Mouse (Mus musculus) CH12.LX (cell line): Measurements from ENCODE around the gene Slc9a3r1. TPM values are rescaled to one million over a fixed set of nuclear protein-coding genes. Genes with fewer than 3 reads are reported as not detected.

ENCODE experiments used
- DNase-seq: peaks from one replicate; pipeline ENCODE4 v3.0.0-alpha.2; 2013; ENCODE audit errors: extremely low read depth
- H3K27ac ChIP-seq: 2 replicates; pipeline ENCODE4 v1.5.1; 2012; ENCODE audit warnings: low read depth, mild to moderate bottlenecking, control low read depth, moderate library complexity; ENCODE audit not compliant: insufficient read depth
- H3K27me3 ChIP-seq: replicated peaks from 2 replicates; pipeline ENCODE3; 2012; ENCODE audit warnings: inconsistent platforms
- H3K36me3 ChIP-seq, 2 experiments: replicated peaks in 1 of 2; 2 replicates each; pipeline versions ENCODE3 to v1.6.1; 2012; ENCODE audit warnings: inconsistent platforms in 1 of 2, low read length in 1 of 2, mild to moderate bottlenecking in 1 of 2, mixed read lengths in 1 of 2, moderate library complexity in 1 of 2; ENCODE audit not compliant: control insufficient read depth in 1 of 2, insufficient read depth in 1 of 2
- H3K4me1 ChIP-seq, 2 experiments: 2 replicates each; pipeline ENCODE4 v1.6.1; 2012; ENCODE audit warnings: inconsistent platforms in 1 of 2, moderate library complexity in 1 of 2; ENCODE audit not compliant: insufficient read depth in 2 of 2, control insufficient read depth in 1 of 2
- H3K4me2 ChIP-seq: 2 replicates; pipeline ENCODE4 v1.6.1; 2012; ENCODE audit warnings: low read depth, mild to moderate bottlenecking, control low read depth; ENCODE audit not compliant: poor library complexity, insufficient read depth, severe bottlenecking
- H3K4me3 ChIP-seq, 3 experiments: fragments of 150-350 bp in 1 of 3; sonication (generic) in 1 of 3; replicated peaks in 1 of 3; 2 replicates each; pipeline versions ENCODE3 to v1.5.1; 2011 to 2012; ENCODE audit warnings: low read depth in 2 of 3, low read length in 2 of 3, mild to moderate bottlenecking in 2 of 3, moderate library complexity in 2 of 3, control low read depth in 1 of 3, improper control_type of control experiment in 1 of 3, inconsistent platforms in 1 of 3, mixed read lengths in 1 of 3; ENCODE audit not compliant: poor library complexity in 1 of 3
- H3K79me2 ChIP-seq: replicated peaks from 2 replicates; pipeline ENCODE4 v1.6.1; 2012; ENCODE audit warnings: mild to moderate bottlenecking, moderate library complexity; ENCODE audit not compliant: control insufficient read depth, poor library complexity, insufficient read depth, severe bottlenecking; ENCODE audit errors: extremely low read depth
- H3K9ac ChIP-seq: 2 replicates; pipeline ENCODE4 v1.6.1; 2012; ENCODE audit warnings: low read depth, mild to moderate bottlenecking, control low read depth, moderate library complexity; ENCODE audit not compliant: insufficient read depth
- H3K9me3 ChIP-seq: replicated peaks from 2 replicates; pipeline ENCODE3; 2012; ENCODE audit warnings: low read length, inconsistent platforms, mixed read lengths
- CHD2 ChIP-seq: IDR thresholded peaks from 2 replicates; pipeline ENCODE4 v1.6.1; 2011; ENCODE audit warnings: low read length, improper control_type of control experiment
- E2F4 ChIP-seq: IDR thresholded peaks from 2 replicates; pipeline ENCODE4 v1.6.1; 2011; ENCODE audit warnings: low read depth, low read length, improper control_type of control experiment; ENCODE audit not compliant: insufficient replicate concordance
- EP300 ChIP-seq: IDR thresholded peaks from 2 replicates; pipeline ENCODE4 v1.6.1; 2011; ENCODE audit warnings: low read length, improper control_type of control experiment
- ETS1 ChIP-seq: conservative IDR thresholded peaks from 2 replicates; pipeline ENCODE4 v1.6.1; 2012; ENCODE audit warnings: low read depth, mild to moderate bottlenecking, inconsistent platforms, low read length, improper control_type of control experiment, moderate library complexity
- GABPA ChIP-seq: IDR thresholded peaks from 2 replicates; pipeline ENCODE4 v1.6.1; 2012; ENCODE audit warnings: low read depth, low read length, improper control_type of control experiment, inconsistent platforms; ENCODE audit not compliant: insufficient replicate concordance
- JUN ChIP-seq: IDR thresholded peaks from 2 replicates; pipeline ENCODE4 v1.6.1; 2011; ENCODE audit warnings: low read depth, mild to moderate bottlenecking, low read length, improper control_type of control experiment, moderate library complexity; ENCODE audit not compliant: insufficient read depth
- JUND ChIP-seq: conservative IDR thresholded peaks from 2 replicates; pipeline ENCODE4 v1.6.1; 2011; ENCODE audit warnings: low read depth, low read length, improper control_type of control experiment
- MAX ChIP-seq: IDR thresholded peaks from 2 replicates; pipeline ENCODE4 v1.6.1; 2011; ENCODE audit warnings: low read length, improper control_type of control experiment
- MAZ ChIP-seq: IDR thresholded peaks from 2 replicates; pipeline ENCODE4 v1.6.1; 2012; ENCODE audit warnings: low read depth, mild to moderate bottlenecking, inconsistent platforms, low read length, improper control_type of control experiment, moderate library complexity
- NRF1 ChIP-seq: IDR thresholded peaks from 2 replicates; pipeline ENCODE4 v1.6.1; 2014; ENCODE audit warnings: low read depth, mild to moderate bottlenecking, inconsistent platforms, low read length, improper control_type of control experiment, moderate library complexity
- RAD21 ChIP-seq: IDR thresholded peaks from 2 replicates; pipeline ENCODE4 v1.6.1; 2011; ENCODE audit warnings: low read depth, mild to moderate bottlenecking, low read length, improper control_type of control experiment, moderate library complexity
- UBTF ChIP-seq: IDR thresholded peaks from 2 replicates; pipeline ENCODE4 v1.6.1; 2012; ENCODE audit warnings: low read depth, mild to moderate bottlenecking, inconsistent platforms, low read length, improper control_type of control experiment, moderate library complexity
- USF2 ChIP-seq: conservative IDR thresholded peaks from 2 replicates; pipeline ENCODE4 v1.6.1; 2011; ENCODE audit warnings: low read depth, low read length, improper control_type of control experiment
- dilution Hi-C: fragments of 300-500 bp; cut with MboI; formaldehyde crosslinking; loops from 2 replicates; pipeline ENCODE4 v1.14.3; 2020; ENCODE audit warnings: low sequenced_read_pairs; ENCODE audit not compliant: extremely low pct_unique_long_range_greater_than_20kb, extremely low pct_ligation_motif_present
- in situ Hi-C: fragments of 300-500 bp; cut with MboI; formaldehyde crosslinking; loops from 3 replicates; pipeline ENCODE4 v1.14.3; 2019; ENCODE audit warnings: low sequenced_read_pairs, low pct_ligation_motif_present, low pct_unique_long_range_greater_than_20kb, mixed read lengths
- polyA plus RNA-seq: library from polyadenylated mRNA; unstranded; fragments of >175 nt; gene quantifications from 2 replicates; pipeline ENCODE4 v1.2.1, GENCODE M21; 2012; ENCODE audit warnings: low read depth; ENCODE audit not compliant: insufficient read length
- total RNA-seq, 2 experiments: library from RNA; depleted of rRNA; stranded (reverse); fragments of 300-350 nt in 1 of 2; fragments of >200 nt in 1 of 2; gene quantifications; 2 replicates each; pipeline ENCODE4 v1.2.3; 2012 to 2014

The Slc9a3r1 gene
- total and polyA plus RNA-seq, 3 experiments: 51.9 to 69.0 (median 63.7) TPM

DNA sequence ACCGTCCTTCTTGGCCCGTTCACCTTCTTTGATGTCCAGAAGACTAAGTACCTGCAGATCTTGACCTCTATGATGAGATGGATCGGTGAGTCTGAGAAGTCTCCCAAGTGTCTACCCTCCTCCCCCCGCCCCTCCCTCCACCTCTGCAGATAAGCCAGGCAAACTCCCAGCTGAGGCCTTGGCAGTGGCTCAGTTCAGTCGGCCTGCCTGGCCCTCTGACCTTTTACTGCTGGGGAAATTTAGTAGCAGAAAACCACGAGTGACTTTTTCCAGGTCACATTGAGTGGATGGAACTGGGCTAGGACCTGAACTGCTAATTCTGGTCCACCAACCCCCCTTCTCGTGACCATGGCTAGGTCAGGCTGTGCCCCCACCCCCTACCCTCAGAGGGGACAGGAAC, 65.3 kb downstream of the Slc9a3r1 start:
- Histone ChIP-seq H3K79me2 (no peaks in the 10 kb centered on the region), H3K4me3 (no peak overlapping the region), H3K27me3 (no peaks in the 10 kb centered on the region), H3K9ac (no peak overlapping the region), H3K9me3 (no peaks in the 10 kb centered on the region), H3K4me2 (no peak overlapping the region), H3K36me3 (peaks cover 4 to 39% of the 10 kb centered on the region in 2 experiments), H3K4me1 (peaks cover 32 to 90% of the 10 kb centered on the region in 2 experiments), H3K27ac (no peak overlapping the region)
- DNase-seq: no peak
- TF ChIP-seq MAZ (no peak), JUND (no peak), UBTF (no peak), JUN (no peak), GABPA (no peak), USF2 (no peak), E2F4 (no peak), CHD2 (no peak)
- in situ Hi-C loops (no loop called here), dilution Hi-C loops (no loop called here)

DNA sequence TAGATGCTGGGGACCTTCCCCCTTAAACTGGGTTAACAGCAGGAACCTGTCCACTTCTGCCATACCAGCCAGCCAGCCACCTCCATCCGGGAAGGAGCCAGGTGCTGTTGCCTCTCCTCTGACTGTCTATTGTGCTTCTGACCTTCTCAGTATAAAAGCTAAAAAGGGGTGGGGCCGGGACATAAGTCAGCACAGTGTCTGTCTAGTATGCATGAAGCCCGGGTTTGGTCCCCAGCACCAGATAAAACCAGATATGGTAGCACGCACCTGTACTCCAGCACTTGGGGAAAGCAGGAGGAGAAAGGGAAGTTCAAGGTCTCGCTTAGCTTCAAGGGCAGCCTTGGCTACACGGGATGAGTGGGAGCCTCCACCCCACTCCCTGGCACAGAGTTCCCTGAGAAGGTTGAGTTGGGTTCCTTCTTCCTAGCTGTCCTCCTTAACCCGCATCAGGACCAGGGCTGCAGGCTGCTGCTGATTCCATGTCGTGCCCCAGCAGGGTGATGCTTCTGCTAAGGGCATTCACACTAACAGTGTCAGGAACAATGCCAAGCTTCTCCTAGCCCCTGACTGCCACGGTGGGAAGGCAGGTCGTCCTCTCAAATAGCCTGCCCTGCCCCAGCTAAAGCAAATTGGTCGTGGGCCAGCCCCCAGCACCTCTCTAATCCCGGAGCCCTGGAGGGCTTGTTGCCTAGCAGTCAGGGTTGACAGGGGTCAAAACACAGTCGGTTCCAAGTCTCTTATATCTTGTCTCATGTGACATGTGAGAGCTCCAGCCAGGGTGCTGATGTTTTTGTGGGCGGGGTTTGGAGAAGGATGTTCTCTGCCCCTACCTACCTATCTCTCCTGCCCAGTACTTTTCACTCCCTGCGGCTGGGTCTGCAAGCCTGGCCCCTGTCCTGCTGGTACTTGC, 66.1 kb downstream of the Slc9a3r1 start:
- DNase-seq: no peak
- H3K9ac ChIP-seq: no peak overlapping the region
- in situ Hi-C loops (no loop called here), dilution Hi-C loops (no loop called here)
- TF ChIP-seq EP300 (no peak), RAD21 (no peak), ETS1 (no peak), NRF1 (no peak), CHD2 (no peak), MAX (no peak)
- H3K79me2 ChIP-seq: no peaks in the 10 kb centered on the region
- H3K27ac ChIP-seq: no peak overlapping the region; the same call in 1 of the 2 replicates
- no peaks in the 10 kb centered on the region for H3K9me3 ChIP-seq
- no peak overlapping the region for H3K4me2 ChIP-seq
- H3K4me3 ChIP-seq: no peak overlapping the region
- no peaks in the 10 kb centered on the region for H3K27me3 ChIP-seq
- H3K4me1 ChIP-seq: peaks cover 32 to 98% of the 10 kb centered on the region in 2 experiments
- peaks cover 7 to 39% of the 10 kb centered on the region in 2 experiments for H3K36me3 ChIP-seq

Other genes with a start within 250 kb of the Slc9a3r1 start
Only the 20 nearest of the 22 such genes appear.
- gene Cd300c, start 194.2 kb upstream of the Slc9a3r1 start, total RNA-seq (2012; rRNA removed): not detected in 2 replicates
- gene Cd300c, start 194.2 kb upstream of the Slc9a3r1 start, total RNA-seq (2014; rRNA removed): not detected in 2 replicates
- 0.40 TPM in 1 of 2 replicates, not detected in the other for gene Cd300c, start 194.2 kb upstream of the Slc9a3r1 start, polyA plus RNA-seq
- gene Cd300ld, start 173.4 kb upstream of the Slc9a3r1 start, total RNA-seq (2012; rRNA removed): 0.17 and 0.25 TPM in 2 replicates
- 0.16 and 0.26 TPM in 2 replicates for gene Cd300ld, start 173.4 kb upstream of the Slc9a3r1 start, total RNA-seq (2014; rRNA removed)
- gene Cd300ld, start 173.4 kb upstream of the Slc9a3r1 start, polyA plus RNA-seq: 0.25 and 0.50 TPM in 2 replicates
- not detected in 2 replicates for gene Cd300c2, start 161.5 kb upstream of the Slc9a3r1 start, total RNA-seq (2012; rRNA removed)
- gene Cd300c2, start 161.5 kb upstream of the Slc9a3r1 start, total RNA-seq (2014; rRNA removed): not detected in 2 replicates
- gene Cd300c2, start 161.5 kb upstream of the Slc9a3r1 start, polyA plus RNA-seq: not detected in 2 replicates
- not detected in 2 replicates for gene Cd300ld2, start 147.1 kb upstream of the Slc9a3r1 start, total RNA-seq (2012; rRNA removed)
- not detected in 2 replicates for gene Cd300ld2, start 147.1 kb upstream of the Slc9a3r1 start, total RNA-seq (2014; rRNA removed)
- gene Cd300ld2, start 147.1 kb upstream of the Slc9a3r1 start, polyA plus RNA-seq: not detected in 2 replicates
- gene Cd300ld4, start 136.3 kb upstream of the Slc9a3r1 start, total RNA-seq (2012; rRNA removed): not detected in 2 replicates
- gene Cd300ld4, start 136.3 kb upstream of the Slc9a3r1 start, total RNA-seq (2014; rRNA removed): not detected in 2 replicates
- not detected in 2 replicates for gene Cd300ld4, start 136.3 kb upstream of the Slc9a3r1 start, polyA plus RNA-seq
- gene Cd300ld5, start 125.6 kb upstream of the Slc9a3r1 start, total RNA-seq (2012; rRNA removed): not detected in 2 replicates
- gene Cd300ld5, start 125.6 kb upstream of the Slc9a3r1 start, total RNA-seq (2014; rRNA removed): not detected in 2 replicates
- gene Cd300ld5, start 125.6 kb upstream of the Slc9a3r1 start, polyA plus RNA-seq: not detected in 2 replicates
- gene Cd300ld3, start 114.9 kb upstream of the Slc9a3r1 start, total RNA-seq (2012; rRNA removed): 0.17 and 0.42 TPM in 2 replicates
- gene Cd300ld3, start 114.9 kb upstream of the Slc9a3r1 start, total RNA-seq (2014; rRNA removed): not detected in 2 replicates
- gene Cd300ld3, start 114.9 kb upstream of the Slc9a3r1 start, polyA plus RNA-seq: 0.37 TPM in 1 of 2 replicates, not detected in the other
- not detected in 2 replicates for gene Cd300e, start 101.2 kb upstream of the Slc9a3r1 start, total RNA-seq (2012; rRNA removed)
- not detected in 2 replicates for gene Cd300e, start 101.2 kb upstream of the Slc9a3r1 start, total RNA-seq (2014; rRNA removed)
- gene Cd300e, start 101.2 kb upstream of the Slc9a3r1 start, polyA plus RNA-seq: not detected in 2 replicates
- gene Rab37, start 71.9 kb upstream of the Slc9a3r1 start, total RNA-seq (2012; rRNA removed): 3.6 and 4.5 TPM in 2 replicates
- 2.0 and 2.2 TPM in 2 replicates for gene Rab37, start 71.9 kb upstream of the Slc9a3r1 start, total RNA-seq (2014; rRNA removed)
- 2.2 and 2.3 TPM in 2 replicates for gene Rab37, start 71.9 kb upstream of the Slc9a3r1 start, polyA plus RNA-seq
- 35.3 and 36.1 TPM in 2 replicates for gene Cd300lf, start 29.3 kb upstream of the Slc9a3r1 start, total RNA-seq (2012; rRNA removed)
- gene Cd300lf, start 29.3 kb upstream of the Slc9a3r1 start, total RNA-seq (2014; rRNA removed): 13.5 and 15.5 TPM in 2 replicates
- gene Cd300lf, start 29.3 kb upstream of the Slc9a3r1 start, polyA plus RNA-seq: 36.9 and 38.9 TPM in 2 replicates
- 15.7 and 16.1 TPM in 2 replicates for gene Tmem104, start 24.1 kb downstream of the Slc9a3r1 start, total RNA-seq (2012; rRNA removed)
- 1.6 and 3.5 TPM in 2 replicates for gene Tmem104, start 24.1 kb downstream of the Slc9a3r1 start, total RNA-seq (2014; rRNA removed)
- gene Tmem104, start 24.1 kb downstream of the Slc9a3r1 start, polyA plus RNA-seq: 10.3 and 10.8 TPM in 2 replicates
- gene Nat9, start 24.5 kb downstream of the Slc9a3r1 start, total RNA-seq (2012; rRNA removed): 51.7 and 74.0 TPM in 2 replicates
- 20.7 and 30.6 TPM in 2 replicates for gene Nat9, start 24.5 kb downstream of the Slc9a3r1 start, total RNA-seq (2014; rRNA removed)
- 24.1 and 34.0 TPM in 2 replicates for gene Nat9, start 24.5 kb downstream of the Slc9a3r1 start, polyA plus RNA-seq
- gene Grin2c, start 103.9 kb downstream of the Slc9a3r1 start, total RNA-seq (2012; rRNA removed): 0.04 TPM in 1 of 2 replicates, not detected in the other
- not detected in 2 replicates for gene Grin2c, start 103.9 kb downstream of the Slc9a3r1 start, total RNA-seq (2014; rRNA removed)
- not detected in 2 replicates for gene Grin2c, start 103.9 kb downstream of the Slc9a3r1 start, polyA plus RNA-seq
- gene Fdxr, start 113.7 kb downstream of the Slc9a3r1 start, total RNA-seq (2012; rRNA removed): 62.2 and 63.3 TPM in 2 replicates
- 40.9 and 43.8 TPM in 2 replicates for gene Fdxr, start 113.7 kb downstream of the Slc9a3r1 start, total RNA-seq (2014; rRNA removed)
- 58.6 and 62.1 TPM in 2 replicates for gene Fdxr, start 113.7 kb downstream of the Slc9a3r1 start, polyA plus RNA-seq
- 6.9 and 8.5 TPM in 2 replicates for gene Fads6, start 134.3 kb downstream of the Slc9a3r1 start, total RNA-seq (2012; rRNA removed)
- 0.11 and 0.30 TPM in 2 replicates for gene Fads6, start 134.3 kb downstream of the Slc9a3r1 start, total RNA-seq (2014; rRNA removed)
- 0.56 and 0.63 TPM in 2 replicates for gene Fads6, start 134.3 kb downstream of the Slc9a3r1 start, polyA plus RNA-seq
- not detected in 2 replicates for gene Otop2, start 143.8 kb downstream of the Slc9a3r1 start, total RNA-seq (2012; rRNA removed)
- not detected in 2 replicates for gene Otop2, start 143.8 kb downstream of the Slc9a3r1 start, total RNA-seq (2014; rRNA removed)
- gene Otop2, start 143.8 kb downstream of the Slc9a3r1 start, polyA plus RNA-seq: not detected in 2 replicates
- 0.17 and 0.42 TPM in 2 replicates for gene Ush1g, start 158.7 kb downstream of the Slc9a3r1 start, total RNA-seq (2012; rRNA removed)
- gene Ush1g, start 158.7 kb downstream of the Slc9a3r1 start, total RNA-seq (2014; rRNA removed): not detected in 2 replicates
- not detected in 2 replicates for gene Ush1g, start 158.7 kb downstream of the Slc9a3r1 start, polyA plus RNA-seq
- not detected in 2 replicates for gene Otop3, start 171.4 kb downstream of the Slc9a3r1 start, total RNA-seq (2012; rRNA removed)
- not detected in 2 replicates for gene Otop3, start 171.4 kb downstream of the Slc9a3r1 start, total RNA-seq (2014; rRNA removed)
- gene Otop3, start 171.4 kb downstream of the Slc9a3r1 start, polyA plus RNA-seq: not detected in 2 replicates
- gene Hid1, start 204.4 kb downstream of the Slc9a3r1 start, total RNA-seq (2012; rRNA removed): 3.2 and 3.6 TPM in 2 replicates
- gene Hid1, start 204.4 kb downstream of the Slc9a3r1 start, total RNA-seq (2014; rRNA removed): 0.12 TPM in 1 of 2 replicates, not detected in the other
- 0.36 and 0.57 TPM in 2 replicates for gene Hid1, start 204.4 kb downstream of the Slc9a3r1 start, polyA plus RNA-seq
- not detected in 2 replicates for gene Cdr2l, start 218.6 kb downstream of the Slc9a3r1 start, total RNA-seq (2012; rRNA removed)
- not detected in 2 replicates for gene Cdr2l, start 218.6 kb downstream of the Slc9a3r1 start, total RNA-seq (2014; rRNA removed)
- not detected in 2 replicates for gene Cdr2l, start 218.6 kb downstream of the Slc9a3r1 start, polyA plus RNA-seq